Mouse (Mus musculus) brain, embryonic 14.5 days (tissue): Measurements from ENCODE around the gene Tmem33. TPM values are rescaled to one million over a fixed set of nuclear protein-coding genes. Genes with fewer than 3 reads are reported as not detected.

ENCODE experiments used
- DNase-seq: peaks from one replicate; pipeline ENCODE4 v3.0.0-alpha.2; 2011; ENCODE audit warnings: low read depth
- CTCF ChIP-seq: fragments of 200-500 bp; IDR thresholded peaks from 2 replicates; pipeline ENCODE4 v1.5.1; 2012; ENCODE audit warnings: inconsistent platforms, mild to moderate bottlenecking, moderate library complexity, borderline replicate concordance; ENCODE audit not compliant: insufficient read depth, insufficient read length; ENCODE audit errors: extremely low read depth
- POLR2A ChIP-seq: fragments of 200-500 bp; IDR thresholded peaks from 2 replicates; pipeline ENCODE4 v1.6.1; 2012; ENCODE audit warnings: mild to moderate bottlenecking, inconsistent platforms, borderline replicate concordance; ENCODE audit not compliant: poor library complexity, insufficient read depth, insufficient read length, severe bottlenecking; ENCODE audit errors: extremely low read depth
- polyA plus RNA-seq: library from polyadenylated mRNA; depleted of rRNA; stranded (reverse); fragments of >200 nt; gene quantifications from 2 replicates; pipeline ENCODE4 v1.2.3, GENCODE M21; 2012; rRNA removed

The Tmem33 gene
- polyA plus RNA-seq, 1 experiment = 64.7 TPM

DNA sequence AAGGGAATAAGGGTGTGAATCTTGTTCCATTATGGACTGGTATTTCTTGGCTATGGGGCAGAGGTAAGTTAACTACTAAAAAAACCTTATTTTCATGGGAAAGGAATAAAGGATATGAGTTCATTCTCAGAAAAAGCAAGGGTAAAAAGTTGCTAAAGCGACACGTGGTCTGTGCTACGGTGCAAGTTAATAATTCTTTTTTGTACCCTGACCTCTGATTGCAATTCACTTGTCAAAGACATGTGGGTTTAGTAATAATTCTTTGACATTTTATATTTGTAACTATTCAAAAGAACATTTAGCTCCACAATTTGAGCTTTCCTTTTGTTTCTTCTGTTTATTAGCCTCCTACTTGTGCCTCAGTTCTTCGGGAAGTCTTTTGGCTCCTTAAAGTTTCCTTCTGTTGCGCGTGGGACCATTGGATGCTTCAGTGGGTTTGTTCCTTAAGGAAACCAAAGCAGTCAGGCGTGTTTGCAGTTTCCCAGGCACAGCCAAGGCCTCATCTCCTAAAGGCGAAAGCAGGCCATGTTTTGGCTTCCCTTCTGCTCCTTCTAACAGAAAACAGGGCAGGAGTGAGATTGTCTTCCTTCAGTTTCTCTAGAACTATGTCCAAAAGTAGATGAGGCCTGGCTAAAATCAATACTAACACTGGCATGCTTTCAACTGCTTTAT lies 40.7 kb downstream of the Tmem33 start:
- TF ChIP-seq CTCF = no peak
- no peak for TF ChIP-seq POLR2A
- no peak for DNase-seq

DNA sequence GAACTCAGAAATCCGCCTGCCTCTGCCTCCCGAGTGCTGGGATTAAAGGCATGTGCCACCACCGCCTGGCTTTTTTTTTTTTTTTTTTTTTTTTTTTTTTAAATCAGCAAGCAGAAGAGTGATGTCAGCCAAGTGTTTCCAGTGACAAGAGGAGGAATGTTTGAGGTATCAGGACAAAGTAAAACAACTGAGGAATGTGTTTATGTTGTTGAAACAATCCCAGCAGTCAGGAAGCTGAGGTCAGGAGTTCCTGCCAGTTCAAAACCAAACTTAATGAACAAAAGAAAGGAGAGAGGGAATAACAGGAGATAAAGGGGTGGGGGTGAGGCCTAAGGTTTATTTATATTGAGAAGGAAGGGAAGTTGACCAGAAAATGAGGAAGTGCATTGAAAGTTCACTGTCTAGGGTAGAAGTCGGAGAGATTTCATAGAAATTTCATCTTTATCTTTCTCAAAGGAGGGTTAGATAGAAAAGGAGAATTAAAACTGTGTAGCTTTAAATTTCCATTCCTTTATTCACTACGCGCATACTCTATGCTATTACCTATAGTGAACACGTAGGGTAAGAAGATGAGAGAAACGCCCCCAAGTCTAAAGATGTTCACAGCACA lies 41.5 kb downstream of the Tmem33 start:
- DNase-seq = no peak

DNA sequence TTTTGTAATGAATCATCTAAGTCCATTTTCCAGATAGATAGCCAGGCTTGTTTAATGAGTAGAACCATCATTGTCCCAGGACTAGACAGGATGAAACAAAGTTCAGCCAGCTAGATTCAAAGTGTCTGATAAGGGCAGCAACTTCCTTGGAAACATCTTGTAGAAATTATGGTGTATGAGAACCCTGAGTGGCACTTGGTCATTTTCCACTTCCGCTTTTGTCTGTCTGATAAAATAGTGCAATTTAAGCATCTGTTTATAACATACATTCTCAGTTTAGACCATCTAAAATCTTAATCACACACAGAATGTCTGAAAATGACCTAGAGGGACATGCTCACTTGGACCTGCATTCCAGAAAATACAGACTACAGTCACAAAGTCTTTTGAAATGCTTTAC lies 43.5 kb downstream of the Tmem33 start:
- TF ChIP-seq CTCF (no peak), POLR2A (no peak)

More for the DNA sequence above, 41.5 kb downstream of the Tmem33 start:
- TF ChIP-seq POLR2A (no peak), CTCF (no peak)

DNA sequence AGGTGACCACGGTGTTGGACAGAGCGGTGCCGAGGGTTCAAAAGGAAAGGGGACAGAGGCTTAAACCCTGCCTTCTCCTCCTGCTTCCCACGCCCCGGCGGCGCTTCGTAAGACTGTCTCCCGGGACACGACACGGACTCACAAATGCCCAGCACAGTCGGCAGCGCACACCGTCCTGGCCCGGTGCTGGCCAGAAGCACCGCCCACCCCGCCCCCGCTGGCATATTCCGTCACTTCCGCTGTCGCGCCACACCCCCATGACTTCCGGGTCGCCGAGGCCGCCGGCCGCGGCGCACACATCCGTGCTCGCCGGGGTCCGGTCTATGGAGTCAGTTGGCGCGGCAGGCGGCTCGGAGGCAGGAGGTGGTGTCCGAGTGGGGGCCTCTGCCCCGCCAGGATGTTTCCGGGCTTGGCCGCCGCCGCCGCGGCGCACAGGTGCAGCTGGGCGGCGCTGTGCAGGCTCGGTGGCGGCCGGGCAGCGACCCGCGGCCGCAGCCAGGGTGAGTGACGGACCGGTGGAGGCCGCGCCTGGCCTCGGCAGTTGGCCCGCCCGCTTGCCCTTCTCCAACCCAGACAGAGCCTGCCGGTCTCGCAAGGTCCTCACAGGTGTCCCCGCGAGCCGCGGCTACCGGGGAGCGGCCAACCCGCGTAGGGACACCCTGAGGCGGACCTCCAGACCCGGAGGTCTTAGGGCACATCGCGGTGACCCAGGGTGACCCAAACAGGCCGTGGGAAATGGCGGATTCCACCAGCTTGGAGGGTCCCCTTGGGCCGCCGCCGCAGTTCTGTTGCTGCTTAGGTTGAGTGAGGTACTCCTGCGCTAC lies 46.5 kb downstream of the Tmem33 start, which contains the start of gene Slc30a9:
Gene Slc30a9 (plus strand): TSS at position 258 of the 824 bp plus-strand sequence.
- DNase-seq = peak; percentile 95
- TF ChIP-seq CTCF = 0 out of 2 replicates have a peak, but pooled peaks have one; percentile 10
- peak; percentile 93 for TF ChIP-seq POLR2A

More for the DNA sequence above, 43.5 kb downstream of the Tmem33 start:
- no peak for DNase-seq

DNA sequence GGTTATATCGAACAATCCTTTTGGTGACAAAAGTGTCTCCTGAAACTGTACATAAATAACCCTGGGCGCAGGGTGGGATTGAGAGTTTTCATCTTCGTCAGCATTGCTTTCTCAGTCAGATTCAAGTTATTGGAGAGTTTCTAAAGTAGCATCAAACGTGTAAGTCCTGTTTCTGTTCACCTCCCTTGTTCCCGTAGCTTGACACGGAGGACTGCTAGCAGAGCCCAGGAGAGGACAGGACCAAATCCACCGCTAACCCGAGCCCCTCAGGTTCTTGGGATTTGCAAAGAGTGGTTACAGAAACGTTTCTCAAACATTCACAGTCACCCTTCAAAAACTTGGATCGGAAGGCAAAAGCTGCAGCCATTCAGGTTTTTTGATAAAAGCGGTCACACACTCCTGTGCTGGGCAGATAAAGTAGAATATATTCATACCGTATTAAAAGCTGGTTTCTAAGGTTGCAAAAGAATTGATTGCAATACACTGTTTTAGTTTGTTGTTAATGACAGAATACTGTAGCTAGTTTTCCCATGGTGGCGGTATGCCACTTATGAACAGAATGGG lies 47.4 kb downstream of the Tmem33 start:
- DNase-seq = no peak
- TF ChIP-seq POLR2A (no peak), CTCF (no peak)

DNA sequence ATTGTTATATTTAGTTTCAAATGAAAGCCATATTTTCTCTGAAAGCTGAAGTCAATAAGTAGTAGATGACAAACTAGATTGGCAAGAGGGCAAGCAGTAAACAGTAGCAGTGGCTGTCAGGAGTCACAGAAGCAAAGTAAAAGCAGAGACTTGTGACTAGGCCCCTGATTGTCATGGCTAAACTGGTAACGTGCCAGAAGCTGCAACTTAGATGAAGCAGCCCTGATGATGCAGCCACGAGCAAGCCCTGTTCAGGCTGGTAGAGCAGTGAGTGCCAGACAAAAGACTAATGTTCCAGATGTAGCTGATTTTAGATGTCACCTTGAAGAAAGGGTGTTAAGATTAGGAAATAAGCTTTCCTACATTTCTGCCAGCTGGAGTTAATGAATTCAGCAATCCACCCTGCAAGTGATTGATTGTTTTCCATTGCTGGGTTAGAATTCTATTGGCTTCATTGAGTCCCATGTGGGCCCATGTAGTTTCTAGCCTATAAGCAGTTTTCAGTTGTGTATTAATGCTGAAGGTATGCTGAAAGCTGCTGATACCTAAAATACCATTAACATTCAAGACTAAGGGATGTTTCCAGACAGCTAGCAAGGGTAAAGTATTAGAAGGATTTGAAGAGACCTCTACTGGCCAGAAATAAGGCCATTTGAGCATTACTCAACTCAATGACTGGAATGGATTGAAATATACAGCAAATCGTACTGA lies 51.6 kb downstream of the Tmem33 start:
- TF ChIP-seq POLR2A = no peak
- TF ChIP-seq CTCF = no peak
- DNase-seq = no peak

DNA sequence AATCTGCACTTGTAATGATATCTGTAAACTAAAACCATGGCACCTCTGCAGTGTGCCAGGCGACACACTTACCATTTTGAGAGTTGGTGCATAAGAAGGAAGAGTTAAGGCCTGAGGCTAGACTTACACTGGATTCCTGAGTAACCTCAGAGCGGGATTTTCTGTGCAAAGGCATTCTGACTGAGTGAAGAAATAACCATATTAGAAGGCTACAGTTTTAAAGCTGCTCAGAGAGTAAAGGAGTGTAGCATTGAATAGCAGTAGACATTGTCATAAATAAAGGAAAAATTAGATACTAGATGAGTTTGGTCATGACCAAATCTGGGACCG lies 52.1 kb downstream of the Tmem33 start:
- DNase-seq = no peak
- no peak for TF ChIP-seq CTCF
- TF ChIP-seq POLR2A = no peak

DNA sequence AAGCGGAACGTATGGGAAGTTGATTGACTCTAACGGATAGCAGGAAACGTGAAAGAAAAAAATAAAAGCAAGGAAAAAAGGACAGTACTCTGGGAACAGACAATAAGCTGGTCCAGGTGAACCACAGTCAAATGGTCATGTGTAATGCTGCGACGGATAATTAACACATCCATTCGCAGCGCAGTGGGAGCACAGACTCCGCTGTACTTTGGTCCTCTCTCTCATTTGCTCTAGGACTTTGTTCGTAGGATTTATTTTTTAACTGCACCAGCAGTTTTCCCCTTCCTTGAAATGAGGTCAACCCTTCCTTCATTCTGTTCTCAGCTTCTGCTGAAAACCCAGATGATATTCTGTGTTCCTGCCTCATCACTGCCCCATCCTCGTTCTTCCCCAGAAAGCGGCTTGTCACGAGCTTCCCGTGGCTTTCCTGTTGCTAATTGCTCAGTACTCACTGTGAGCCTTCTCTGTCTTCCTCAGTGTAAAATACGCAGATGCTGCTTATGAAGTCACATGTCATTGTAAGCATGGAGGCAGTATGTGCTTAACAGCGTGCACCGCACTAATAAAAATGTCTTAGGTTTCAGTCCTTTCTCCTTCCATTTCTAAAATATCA lies 61.4 kb downstream of the Tmem33 start:
- TF ChIP-seq POLR2A (no peak), CTCF (no peak)
- DNase-seq = no peak

DNA sequence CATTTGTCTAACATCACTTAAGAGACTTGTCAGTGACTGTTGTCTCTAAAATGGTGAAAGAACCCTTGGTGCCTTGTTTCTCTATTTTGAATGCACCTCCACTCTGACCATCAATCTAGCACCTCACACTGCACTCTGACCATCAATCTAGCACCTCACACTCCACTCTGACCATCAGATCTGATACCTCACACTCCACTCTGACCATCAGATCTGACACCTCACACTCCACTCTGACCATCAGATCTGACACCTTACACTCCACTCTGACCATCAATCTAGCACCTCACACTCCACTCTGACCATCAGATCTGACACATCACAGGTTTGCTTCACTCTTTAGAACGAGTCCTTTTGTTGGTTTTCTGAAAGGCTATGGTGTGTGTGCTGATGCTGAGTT lies 63.7 kb downstream of the Tmem33 start:
- no peak for DNase-seq
- TF ChIP-seq POLR2A (no peak), CTCF (no peak)

DNA sequence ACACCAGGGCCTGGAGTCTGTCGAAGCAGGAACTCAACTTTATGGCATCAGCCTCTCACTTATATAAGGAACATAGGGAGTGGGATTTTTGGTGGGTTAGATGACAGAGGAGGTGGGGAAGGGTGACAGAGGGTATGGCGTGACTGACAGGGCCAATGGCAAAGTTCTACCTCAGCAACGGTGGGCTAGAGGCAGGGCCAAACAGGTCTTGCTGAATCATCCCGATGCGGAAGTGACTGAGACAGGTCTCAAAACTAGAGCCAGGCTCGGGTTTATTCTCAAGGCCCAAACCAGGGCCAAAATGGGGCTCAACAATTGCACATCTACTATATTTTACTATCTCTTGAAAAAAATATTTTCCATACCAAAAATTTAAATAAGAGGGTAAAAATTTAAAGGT lies 80.4 kb downstream of the Tmem33 start:
- no peak for DNase-seq
- TF ChIP-seq POLR2A (no peak), CTCF (no peak)

Other genes with a start within 250 kb of the Tmem33 start
- 4.6 and 16.8 TPM in 2 replicates for gene Phox2b, start 161.3 kb upstream of the Tmem33 start, polyA plus RNA-seq
- 68.5 and 70.6 TPM in 2 replicates for gene Slc30a9, start 46.4 kb downstream of the Tmem33 start, polyA plus RNA-seq
- gene Bend4, start 167.7 kb downstream of the Tmem33 start, polyA plus RNA-seq = 4.6 and 9.5 TPM in 2 replicates